Mouse (Mus musculus): ENCODE data around the gene Omp.

Omp gene

DNA sequence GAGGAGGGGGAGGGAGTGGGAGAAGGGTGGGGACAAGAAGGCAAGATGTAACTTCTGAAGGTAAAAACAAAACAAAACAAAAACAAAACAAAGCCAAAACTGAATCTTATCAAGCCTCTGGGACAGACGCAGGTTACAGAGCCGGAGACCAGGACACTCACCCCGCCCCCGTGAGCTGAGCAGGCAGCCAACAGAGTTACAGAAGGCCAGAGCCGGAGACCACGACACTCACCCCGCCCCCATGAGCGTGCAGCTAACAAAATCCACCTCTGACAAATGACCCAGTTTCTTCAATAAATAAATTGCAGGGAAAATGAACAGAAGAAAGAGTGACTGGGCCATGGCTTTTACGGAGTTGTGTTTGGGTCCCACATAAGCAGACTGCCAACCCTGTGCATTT lies 6.1 kb downstream of the Omp start:
- DNase-seq, result no peak

GRCm38 (mm10) chr7:98137995-98138394 lies 7.3 kb downstream of the Omp start:
- no peak for DNase-seq

DNA sequence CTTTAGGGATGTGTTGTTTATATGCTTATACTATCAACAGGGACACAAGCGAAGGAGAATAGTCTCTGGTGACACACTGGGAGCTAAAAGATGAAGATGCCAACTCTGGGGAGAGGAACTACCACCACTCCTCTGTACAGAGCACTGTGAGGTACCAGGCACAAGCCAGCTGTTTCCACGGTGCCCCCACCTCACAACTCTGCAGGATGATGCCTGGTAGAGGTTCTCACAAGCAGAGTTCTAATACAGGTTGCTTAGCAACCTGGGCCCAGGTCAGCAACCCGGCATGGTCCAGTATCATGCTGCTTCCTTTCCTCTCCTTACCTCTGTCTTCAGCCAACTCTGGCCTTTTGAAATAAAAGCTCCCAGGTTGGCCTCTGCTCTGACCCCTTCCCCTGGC lies 7.7 kb downstream of the Omp start:
- DNase-seq, result no peak

GRCm38 (mm10) chr7:98131751-98132150 lies 13.6 kb downstream of the Omp start:
- DNase-seq, result no peak

DNA sequence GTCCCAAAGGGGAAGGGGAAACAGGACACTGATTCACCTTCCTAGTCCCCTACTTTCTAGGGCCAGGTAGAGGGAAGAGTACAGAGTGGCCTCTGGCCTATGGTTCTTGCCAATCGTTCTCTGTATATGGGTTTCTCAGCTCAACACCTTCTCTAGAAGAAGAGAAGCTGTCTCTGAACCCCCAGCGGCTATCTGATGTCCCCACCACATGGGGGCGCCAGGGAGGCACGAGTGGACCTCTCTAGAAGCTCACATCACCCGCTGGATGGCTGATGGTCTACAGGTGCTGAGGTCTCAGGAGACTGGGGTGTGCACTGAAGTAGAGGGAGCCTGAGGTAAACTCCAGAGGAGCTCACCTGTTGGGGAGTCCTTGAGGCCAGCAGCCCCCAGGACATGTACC lies 19.8 kb downstream of the Omp start:
- DNase-seq, result peak in 1 of 2 experiments; percentile 52

- no peak for DNase-seq
These were observed 20.6 kb downstream of the Omp start for GRCm38 (mm10) chr7:98124701-98125100.

- no peak for DNase-seq
These were observed 23.6 kb downstream of the Omp start for GRCm38 (mm10) chr7:98121673-98122072.

DNA sequence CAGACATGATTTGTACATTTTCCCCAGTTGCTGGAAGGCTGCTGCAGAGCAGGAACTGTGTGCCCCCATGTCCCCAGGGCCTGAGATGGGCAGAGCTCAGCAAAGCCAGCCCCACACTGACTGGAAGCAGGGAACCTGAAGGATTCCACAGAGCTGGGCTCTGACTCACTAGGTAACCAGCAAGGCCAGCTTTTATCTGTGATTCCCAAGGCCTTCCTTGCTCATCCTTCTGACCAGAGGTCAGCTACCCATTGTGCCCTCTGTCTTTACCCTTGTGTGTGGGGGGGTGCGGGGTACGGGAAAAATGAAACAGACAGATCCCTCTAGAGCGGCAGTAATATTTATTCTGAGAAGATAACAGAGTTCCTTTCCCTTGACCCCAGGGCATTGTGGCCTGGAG lies 24.1 kb downstream of the Omp start:
- DNase-seq, result no peak

DNA sequence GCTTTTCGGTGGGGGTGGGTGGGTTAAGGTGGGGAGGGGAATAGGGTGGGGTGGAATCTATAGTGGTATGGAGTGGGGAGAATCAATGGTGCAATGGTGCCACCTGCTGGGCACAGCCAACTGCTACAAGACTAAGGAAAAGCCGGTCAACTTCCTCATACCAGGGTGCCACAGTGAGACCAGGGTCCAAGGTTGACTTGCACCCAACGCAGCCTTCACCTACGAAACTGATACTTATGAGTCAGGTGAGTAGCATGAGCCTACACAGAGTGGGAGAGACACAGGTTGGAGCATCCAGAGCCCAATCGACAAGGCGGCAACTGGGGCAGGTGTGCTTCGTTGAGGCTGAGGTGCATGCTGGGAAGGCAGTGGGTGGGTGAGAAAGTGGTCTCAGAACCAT lies 25.0 kb downstream of the Omp start:
- DNase-seq, result peak; percentile 41 to 77

- DNase-seq, result no peak
These were observed 25.4 kb downstream of the Omp start for GRCm38 (mm10) chr7:98119961-98120232.

GRCm38 (mm10) chr7:98119179-98119960 lies 25.9 kb downstream of the Omp start, which contains the start of gene Myo7a:
TSS of gene Myo7a (minus strand) at chr7:98119524.
- no peak for DNase-seq

- no peak for DNase-seq
These were observed 28.2 kb downstream of the Omp start for GRCm38 (mm10) chr7:98117012-98117660.

DNA sequence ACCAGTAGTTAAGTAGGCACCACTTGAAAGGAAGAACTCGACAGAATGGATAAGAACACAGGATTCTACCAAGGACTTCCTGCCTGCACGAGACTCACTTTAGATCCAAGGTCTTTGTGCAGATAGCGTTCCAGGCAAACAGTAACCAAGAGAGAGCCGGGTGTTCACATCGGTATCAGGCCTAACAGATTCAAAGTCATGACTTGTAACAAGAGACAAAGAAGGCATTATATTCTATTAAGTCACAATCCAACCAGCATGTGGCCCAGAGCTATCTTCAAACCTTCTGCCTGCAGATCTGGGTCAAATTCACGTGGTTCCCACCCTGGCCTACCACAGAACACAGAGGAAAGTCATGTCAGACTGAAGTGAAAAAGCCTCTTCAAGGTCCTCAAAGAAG lies 30.6 kb downstream of the Omp start:
- DNase-seq, result no peak

DNA sequence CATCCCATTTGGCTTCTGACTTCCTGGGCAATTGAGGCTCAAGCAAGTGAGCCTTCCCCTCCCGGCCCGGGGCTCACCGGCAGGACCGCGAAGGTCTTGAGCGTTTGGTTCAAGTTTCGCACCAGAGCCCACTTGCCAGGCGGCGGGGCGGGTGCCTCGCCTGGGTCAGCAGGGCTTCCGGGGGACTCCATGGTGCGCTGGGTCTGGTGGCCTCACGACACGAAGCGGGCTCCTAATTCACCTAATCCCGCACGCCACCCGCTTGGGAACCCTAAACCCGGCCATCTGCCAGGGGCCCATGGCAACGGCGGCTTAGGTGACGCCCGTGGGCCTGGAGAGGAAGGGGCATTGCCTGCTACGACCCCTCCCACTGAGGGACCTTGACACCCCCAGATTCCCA lies 34.1 kb downstream of the Omp start:
- DNase-seq, result no peak

GRCm38 (mm10) chr7:98109771-98110170 lies 35.5 kb downstream of the Omp start:
- no peak for DNase-seq

DNA sequence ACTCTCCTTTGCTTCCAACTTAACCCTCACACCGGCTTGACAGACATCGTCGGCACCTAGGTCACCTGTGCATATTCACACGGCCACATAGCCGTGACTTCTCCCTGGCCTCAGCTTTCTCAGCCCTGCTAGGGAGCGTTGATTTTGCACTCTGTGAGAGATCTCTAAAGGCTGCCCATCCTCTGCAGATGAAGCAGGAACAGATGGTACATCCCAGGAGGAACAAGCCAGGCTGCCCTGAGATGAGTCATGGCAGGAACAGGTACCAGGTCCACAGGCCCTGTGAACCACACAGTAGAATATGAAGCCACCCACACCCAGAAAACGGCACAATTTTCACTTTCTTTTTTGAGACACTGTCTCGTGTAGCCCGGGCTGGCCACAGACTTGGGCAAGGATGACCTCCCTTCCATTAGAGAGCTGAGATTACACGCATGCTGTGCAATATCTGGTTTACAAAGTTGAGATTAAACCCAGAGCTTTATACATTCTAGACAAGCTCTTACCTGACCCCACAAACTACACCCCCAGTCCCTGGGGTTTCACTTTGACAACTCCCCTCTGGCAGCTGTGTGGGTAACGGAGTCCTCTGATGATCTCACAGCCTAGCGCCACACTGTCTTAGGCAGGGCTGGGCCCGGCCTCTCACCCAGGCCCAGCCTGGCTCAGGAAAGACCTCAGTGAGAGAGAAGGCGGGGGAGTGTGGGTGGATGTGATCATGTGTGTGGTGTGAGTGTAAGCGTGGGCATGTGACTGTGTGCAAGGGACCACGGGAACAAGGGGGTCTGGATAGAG lies 36.5 kb downstream of the Omp start:
- no peak for DNase-seq

DNA sequence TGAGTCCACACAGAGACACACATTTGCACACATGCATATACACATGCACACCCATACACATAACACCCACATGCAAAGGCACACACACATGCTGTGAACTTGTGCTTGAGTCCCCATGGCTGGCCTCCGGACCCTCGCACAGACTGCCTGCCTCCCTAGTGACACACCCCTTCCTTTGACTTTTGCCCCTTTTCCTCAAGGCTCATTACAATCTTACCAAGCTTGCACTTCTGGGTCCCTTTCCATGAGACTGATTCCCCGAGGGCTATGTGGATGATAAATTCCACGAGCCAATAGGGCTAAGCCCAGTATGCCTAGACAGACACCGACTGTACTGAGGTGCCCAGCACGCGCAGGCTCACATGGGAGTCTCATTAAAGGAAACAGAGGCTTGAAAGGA lies 39.0 kb downstream of the Omp start:
- DNase-seq, result no peak

- no peak for DNase-seq
These were observed 40.5 kb downstream of the Omp start for GRCm38 (mm10) chr7:98104481-98105435.

DNA sequence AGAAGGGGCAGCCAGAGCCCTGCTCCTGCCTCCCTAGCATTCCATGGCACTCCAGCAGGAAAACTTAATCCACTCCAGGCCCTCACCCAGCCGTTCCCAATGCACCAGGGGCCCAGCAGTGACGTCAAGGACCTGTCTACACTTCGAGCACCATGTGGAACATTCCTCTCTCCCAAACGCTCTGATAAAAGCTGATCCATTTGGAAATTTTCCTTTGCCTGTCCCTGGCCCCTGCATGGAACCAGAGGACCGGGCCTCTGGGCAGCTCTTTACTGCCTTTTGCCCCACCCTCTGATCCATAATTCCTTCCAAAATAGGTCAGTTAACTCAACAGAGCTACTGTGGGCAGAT lies 41.4 kb downstream of the Omp start:
- no peak for DNase-seq

DNA sequence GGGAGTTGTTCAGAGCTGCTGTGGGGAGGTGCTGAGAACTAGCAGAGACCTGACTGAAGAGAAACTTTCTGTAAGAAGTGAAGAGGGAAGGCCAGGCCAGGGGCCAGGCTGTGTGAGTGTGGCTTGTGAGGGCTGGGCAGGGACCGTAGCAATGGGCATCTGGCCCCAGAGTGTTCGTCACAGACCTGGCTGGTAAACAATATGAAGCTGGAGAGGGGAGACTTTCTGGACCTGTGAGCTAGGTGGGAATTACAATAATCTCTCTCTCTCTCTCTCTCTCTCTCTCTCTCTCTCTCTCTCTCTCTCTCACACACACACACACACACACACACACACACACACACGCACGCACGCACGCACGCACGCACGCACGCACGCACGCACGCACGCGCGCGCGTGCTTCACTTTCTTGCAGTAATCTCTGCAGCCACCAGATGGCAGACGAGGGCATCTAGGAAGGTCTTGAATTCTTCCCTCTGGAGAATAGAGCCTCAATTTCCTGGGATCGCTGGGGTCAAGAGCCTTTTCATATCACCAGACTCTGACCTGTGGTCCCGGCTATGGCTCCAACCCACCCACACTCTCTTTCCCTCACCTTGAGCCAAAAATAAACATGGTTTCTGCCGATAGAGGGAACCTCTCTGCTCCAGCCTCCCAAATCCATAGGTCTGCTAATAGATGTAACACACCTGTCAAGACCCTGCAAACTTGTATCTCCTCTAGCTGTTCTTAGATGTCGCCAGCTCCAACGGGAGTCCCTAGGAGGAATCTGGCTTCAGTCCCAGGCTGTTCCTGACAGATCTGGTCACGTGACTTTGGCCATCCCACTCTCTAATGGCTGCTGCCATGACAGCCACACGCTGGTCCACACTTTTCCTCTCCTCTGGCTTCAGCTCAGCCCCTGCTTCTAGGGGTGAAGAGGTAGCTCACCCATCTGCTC lies 42.0 kb downstream of the Omp start:
- peak; percentile 37 to 75 for DNase-seq

DNA sequence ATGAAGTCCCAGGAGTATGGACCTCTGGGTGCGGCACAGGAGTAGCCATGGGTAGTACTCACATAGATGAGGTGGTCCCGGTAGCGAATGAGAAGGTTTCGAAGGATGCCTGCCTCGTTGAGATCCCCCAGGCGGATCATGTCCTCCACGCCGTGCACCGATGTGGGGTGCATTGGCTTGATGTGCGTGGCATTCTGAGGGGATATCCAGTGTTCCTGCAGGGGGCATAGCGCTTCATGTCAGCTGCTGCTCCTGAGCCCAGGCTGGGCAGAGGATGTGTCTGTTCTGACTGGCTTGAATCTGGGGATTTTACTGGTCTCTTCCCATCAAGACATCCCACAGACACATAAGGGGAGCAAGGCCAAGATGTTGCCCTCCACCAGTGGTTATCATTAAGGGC lies 42.8 kb downstream of the Omp start:
- no peak for DNase-seq

GRCm38 (mm10) chr7:98097557-98097956 lies 47.7 kb downstream of the Omp start:
- no peak for DNase-seq

Data from spleen, adult 18-20 months (tissue).